Mouse (Mus musculus): ENCODE results near the gene Acly.

The Acly gene

DNA sequence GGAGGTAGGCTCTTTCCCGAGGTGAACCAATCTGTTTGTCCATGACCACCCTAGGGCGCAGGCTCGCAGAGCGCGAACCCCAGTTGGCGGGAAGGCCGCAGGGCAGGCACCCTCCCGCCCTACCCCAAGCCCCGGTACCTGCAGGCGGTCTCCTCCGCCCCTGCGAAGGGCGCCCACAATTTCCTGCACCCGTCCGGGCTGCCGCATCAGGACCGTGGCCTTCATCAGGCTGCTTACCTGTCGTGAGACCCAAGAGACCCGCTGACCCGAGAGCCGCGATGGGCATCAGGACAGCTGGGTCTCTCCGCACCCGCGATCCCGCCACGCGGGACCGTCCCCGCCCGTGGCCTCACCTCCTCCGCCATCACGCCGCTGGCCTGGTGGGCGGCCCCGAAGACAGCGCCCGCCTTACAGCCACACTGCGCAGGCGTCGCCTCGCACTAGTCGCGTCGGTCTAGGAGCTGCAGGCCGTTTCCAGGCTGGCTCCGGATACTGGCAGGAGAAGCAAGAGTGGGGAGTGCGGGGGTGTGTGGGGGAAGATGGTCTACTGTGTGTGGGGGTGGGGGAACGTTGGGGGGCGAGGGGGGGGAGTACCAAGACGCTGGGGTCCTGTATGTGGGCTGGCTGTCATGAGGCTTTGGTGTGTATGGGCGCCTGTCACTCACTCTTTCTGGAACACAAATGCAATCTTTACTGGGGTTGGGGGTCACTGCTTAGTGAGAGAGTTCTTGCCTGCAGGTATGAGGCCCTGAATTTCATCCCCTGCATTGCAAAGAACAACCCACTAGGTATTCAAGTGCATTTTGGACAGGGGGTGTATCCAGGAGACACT, 86.9 kb downstream of the Acly start:
- DNase-seq, result peak; percentile 83 to 87

DNA sequence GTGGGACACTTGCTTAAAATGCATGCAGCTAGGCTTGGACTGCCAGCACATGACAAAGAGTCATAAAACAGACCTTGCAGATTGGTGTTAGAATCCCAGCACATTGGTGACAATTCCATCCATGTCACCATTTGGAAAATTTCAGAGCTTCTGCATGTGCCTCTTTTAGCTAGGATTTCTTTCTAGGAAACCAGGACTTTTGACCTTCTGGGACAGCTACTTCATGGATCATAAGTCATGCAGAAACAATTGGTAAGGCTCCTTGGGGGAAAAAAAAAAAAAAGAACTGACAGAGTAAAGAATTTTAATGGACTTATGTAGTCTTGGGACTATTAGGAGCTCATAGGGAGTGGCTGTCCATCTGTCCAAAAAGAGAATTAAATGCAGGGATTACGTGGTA, 89.9 kb downstream of the Acly start:
- DNase-seq, result no peak

DNA sequence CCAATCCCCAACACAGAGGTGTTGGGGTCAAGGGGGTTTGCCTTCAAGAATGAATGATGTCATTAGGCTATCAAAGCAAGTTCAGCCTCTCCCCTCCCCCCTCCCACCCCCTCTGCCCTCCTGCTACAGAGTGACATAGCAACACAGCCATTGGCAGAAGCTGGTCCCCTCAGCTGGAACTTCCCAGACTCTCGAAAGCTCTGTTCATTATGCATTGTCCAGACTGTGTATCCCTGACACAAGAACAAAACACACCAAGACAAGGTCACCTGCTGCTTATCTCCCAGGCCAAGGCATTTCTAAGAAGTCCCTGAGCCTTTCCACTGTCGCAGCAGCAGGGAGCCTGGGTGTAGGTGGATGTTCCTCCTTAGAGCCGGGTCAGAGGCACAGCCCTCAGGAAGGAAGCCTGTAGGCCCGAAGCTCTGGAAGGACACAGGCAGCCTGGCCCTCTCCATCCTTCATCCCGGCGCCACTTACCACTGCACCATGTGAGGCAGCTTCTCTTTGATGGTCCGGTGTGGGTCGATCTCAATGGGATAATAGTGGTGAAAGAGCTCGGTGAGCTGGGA, 92.0 kb downstream of the Acly start:
- DNase-seq, result no peak

DNA sequence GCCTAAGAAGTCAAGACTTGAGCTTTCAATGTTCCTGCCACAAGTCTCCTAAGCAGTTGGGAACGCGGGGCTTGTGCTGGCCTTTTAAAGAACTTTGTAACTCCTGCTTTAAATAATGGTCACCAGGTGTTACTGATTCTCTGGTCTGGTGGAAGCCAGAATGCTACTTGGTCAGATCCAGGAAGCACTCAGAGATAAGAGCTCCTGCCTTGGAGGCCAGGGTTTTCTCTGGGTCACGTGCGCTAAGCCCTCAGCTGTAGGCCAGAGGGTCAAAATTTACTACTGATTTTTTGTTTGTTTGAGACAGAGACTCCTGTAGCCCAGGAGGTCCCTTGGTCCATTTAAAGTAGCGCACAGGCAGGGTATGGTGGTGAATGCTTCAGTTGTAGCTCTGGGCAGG, 95.8 kb downstream of the Acly start:
- DNase-seq, result no peak

DNA sequence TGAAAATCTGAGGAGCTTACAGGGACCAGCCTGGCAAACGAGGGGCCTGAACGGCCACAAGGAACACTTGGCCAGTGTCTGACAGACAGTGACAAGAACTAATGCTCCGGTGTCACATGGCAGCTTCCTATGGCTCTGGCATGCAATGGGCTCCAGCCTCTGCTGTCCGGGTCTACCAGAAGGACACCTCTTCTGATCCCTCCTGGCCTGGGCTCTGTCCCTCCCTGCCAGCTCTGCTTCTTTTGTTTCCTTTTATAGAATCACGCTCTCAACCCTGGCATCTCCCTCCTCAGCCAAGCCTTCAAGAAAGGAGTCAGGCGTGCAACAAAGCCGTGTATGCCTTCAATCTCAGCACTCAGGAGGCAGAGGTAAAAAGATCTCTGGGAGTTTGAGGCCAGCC, 97.7 kb downstream of the Acly start:
- DNase-seq, result peak in 1 of 2 experiments; percentile 34

DNA sequence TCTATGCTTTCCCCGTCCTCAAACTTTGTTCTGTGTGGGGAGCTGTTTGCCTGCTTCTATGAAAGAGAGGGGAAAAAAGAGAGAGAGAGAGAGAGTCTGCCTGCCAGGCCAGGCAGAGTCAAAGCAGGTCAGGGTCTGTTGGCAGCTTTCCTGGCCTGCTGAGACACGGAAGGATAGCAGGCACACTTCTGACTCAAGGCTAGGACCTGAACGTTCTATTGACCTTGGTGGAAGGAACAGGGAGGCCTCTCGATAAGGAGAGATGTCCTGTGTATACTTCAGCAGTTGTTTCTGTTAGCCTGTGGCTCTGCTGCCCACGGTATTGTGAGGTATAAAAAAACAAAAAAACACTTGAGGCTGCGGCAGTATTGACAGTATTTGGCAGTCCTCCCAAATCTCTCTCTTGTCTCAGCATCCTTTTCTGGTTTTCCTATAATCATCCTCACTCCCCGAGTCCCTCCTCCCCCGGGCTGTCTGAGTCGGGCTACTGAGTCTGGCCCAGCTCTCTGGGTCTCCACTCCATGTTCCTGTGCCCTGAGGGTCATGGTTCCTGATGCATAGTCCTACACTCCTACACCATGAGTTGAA, 99.1 kb downstream of the Acly start:
- DNase-seq, result peak in 1 of 2 experiments; percentile 23

GRCm38 (mm10) chr11:100426820-100427219, 101.0 kb downstream of the Acly start:
- DNase-seq, result no peak
